Mouse (Mus musculus): ENCODE results near the gene Zfp69. TPM values are rescaled to one million over a fixed set of nuclear protein-coding genes. Genes with fewer than 3 reads are reported as not detected.

Gene Zfp69
- polyA plus RNA-seq (2014; fragmentation: Nextera tagmentation; extraction: Ambion mirVana), result 6.4 and 6.5 TPM in 2 replicates

- DNase-seq (ENCODE audit: low spot score), result peak; percentile 93
- Histone ChIP-seq H3K4me1 (replicated peaks; ENCODE audit: control insufficient read depth, insufficient read depth, low read length) (peaks cover 10% of the 10 kb centered on the region), H3K27ac (ENCODE audit: low read depth) (peak within 1 kb of the TSS; percentile 85), H3K27me3 (replicated peaks; ENCODE audit: control insufficient read depth, insufficient read depth, low read length) (no peaks in the 10 kb centered on the region), H3K36me3 (ENCODE audit: control insufficient read depth, insufficient read depth, low read length) (peaks cover 9% of the 10 kb centered on the region; the same call in 1 of the 2 replicates), H3K4me2 (ENCODE audit: low read length) (peak within 1 kb of the TSS; percentile 91), H3K9me3 (ENCODE audit: control insufficient read depth, low read length) (no peaks in the 10 kb centered on the region), H3K9ac (ENCODE audit: low read length) (peak within 1 kb of the TSS; percentile 68), H3K4me3 (ENCODE audit: low read depth, low read length) (peak within 1 kb of the TSS; percentile 73)
- peak; percentile 96 for ATAC-seq (replicated peaks; ENCODE audit: low FRiP score, low TSS enrichment, low read depth)
- WGBS, result under 1% methylated on average over 59 of the region's 60 CpGs
Measured at GRCm38 (mm10) chr4:120951428-120951973, at the start of gene Zfp69. Gene Zfp69, minus strand, starts transcription at chr4:120951699.

GRCm38 (mm10) chr4:121001042-121001441 is 49.5 kb upstream of the Zfp69 start:
- H3K4me3 ChIP-seq (ENCODE audit: low read depth, low read length), result no peak overlapping the region
- no peak overlapping the region for H3K27ac ChIP-seq (ENCODE audit: low read depth)
- 78% methylated on average over 2 of the region's 2 CpGs for WGBS
- H3K4me2 ChIP-seq (ENCODE audit: low read length), result no peak overlapping the region
- no peak overlapping the region for H3K9ac ChIP-seq (ENCODE audit: low read length)
- H3K36me3 ChIP-seq (ENCODE audit: control insufficient read depth, insufficient read depth, low read length), result no peaks in the 10 kb centered on the region
- no peaks in the 10 kb centered on the region for H3K9me3 ChIP-seq (ENCODE audit: control insufficient read depth, low read length)
- H3K4me1 ChIP-seq (replicated peaks; ENCODE audit: control insufficient read depth, insufficient read depth, low read length), result peaks cover 33% of the 10 kb centered on the region
- no peaks in the 10 kb centered on the region for H3K27me3 ChIP-seq (replicated peaks; ENCODE audit: control insufficient read depth, insufficient read depth, low read length)
- DNase-seq (ENCODE audit: low spot score) (no peak), ATAC-seq (replicated peaks; ENCODE audit: low FRiP score, low TSS enrichment, low read depth) (no peak)

- H3K4me1 ChIP-seq (replicated peaks; ENCODE audit: control insufficient read depth, insufficient read depth, low read length), result no peaks in the 10 kb centered on the region
- no peaks in the 10 kb centered on the region for H3K36me3 ChIP-seq (ENCODE audit: control insufficient read depth, insufficient read depth, low read length)
- H3K27ac ChIP-seq (ENCODE audit: low read depth), result no peak overlapping the region
- no peaks in the 10 kb centered on the region for H3K27me3 ChIP-seq (replicated peaks; ENCODE audit: control insufficient read depth, insufficient read depth, low read length)
- no peaks in the 10 kb centered on the region for H3K9me3 ChIP-seq (ENCODE audit: control insufficient read depth, low read length)
- ATAC-seq (replicated peaks; ENCODE audit: low FRiP score, low TSS enrichment, low read depth) (no peak), DNase-seq (ENCODE audit: low spot score) (no peak)
- H3K4me2 ChIP-seq (ENCODE audit: low read length), result no peak overlapping the region
- no peak overlapping the region for H3K9ac ChIP-seq (ENCODE audit: low read length)
- H3K4me3 ChIP-seq (ENCODE audit: low read depth, low read length), result no peak overlapping the region
- WGBS, result 80% methylated on average over 1 of the region's 1 CpGs
Measured at GRCm38 (mm10) chr4:120995911-120996310, 44.4 kb upstream of the Zfp69 start.

GRCm38 (mm10) chr4:120993025-120993424 is 41.5 kb upstream of the Zfp69 start:
- no peak for ATAC-seq (replicated peaks; ENCODE audit: low FRiP score, low TSS enrichment, low read depth)
- 83% methylated on average over 1 of the region's 1 CpGs for WGBS

GRCm38 (mm10) chr4:120992284-120992683 is 40.8 kb upstream of the Zfp69 start:
- Histone ChIP-seq H3K4me1 (replicated peaks; ENCODE audit: control insufficient read depth, insufficient read depth, low read length) (no peaks in the 10 kb centered on the region), H3K4me2 (ENCODE audit: low read length) (no peak overlapping the region), H3K9ac (ENCODE audit: low read length) (no peak overlapping the region), H3K9me3 (ENCODE audit: control insufficient read depth, low read length) (0 out of 2 replicates have a peak, but pooled peaks cover 2% of the 10 kb centered on the region), H3K4me3 (ENCODE audit: low read depth, low read length) (no peak overlapping the region), H3K36me3 (ENCODE audit: control insufficient read depth, insufficient read depth, low read length) (no peaks in the 10 kb centered on the region), H3K27ac (ENCODE audit: low read depth) (no peak overlapping the region), H3K27me3 (replicated peaks; ENCODE audit: control insufficient read depth, insufficient read depth, low read length) (no peaks in the 10 kb centered on the region)
- DNase-seq (ENCODE audit: low spot score), result no peak
- whole genome bisulfite sequencing, result 75% methylated on average over 2 of the region's 2 CpGs
- no peak for ATAC-seq (replicated peaks; ENCODE audit: low FRiP score, low TSS enrichment, low read depth)

More at GRCm38 (mm10) chr4:120993025-120993424, 41.5 kb upstream of the Zfp69 start:
- Histone ChIP-seq H3K9ac (ENCODE audit: low read length) (no peak overlapping the region), H3K4me3 (ENCODE audit: low read depth, low read length) (no peak overlapping the region), H3K9me3 (ENCODE audit: control insufficient read depth, low read length) (0 out of 2 replicates have a peak, but pooled peaks cover 2% of the 10 kb centered on the region), H3K4me2 (ENCODE audit: low read length) (no peak overlapping the region), H3K36me3 (ENCODE audit: control insufficient read depth, insufficient read depth, low read length) (no peaks in the 10 kb centered on the region), H3K4me1 (replicated peaks; ENCODE audit: control insufficient read depth, insufficient read depth, low read length) (no peaks in the 10 kb centered on the region), H3K27ac (ENCODE audit: low read depth) (no peak overlapping the region), H3K27me3 (replicated peaks; ENCODE audit: control insufficient read depth, insufficient read depth, low read length) (no peaks in the 10 kb centered on the region)
- DNase-seq (ENCODE audit: low spot score), result no peak

- DNase-seq (ENCODE audit: low spot score) (no peak), ATAC-seq (replicated peaks; ENCODE audit: low FRiP score, low TSS enrichment, low read depth) (no peak)
- H3K27me3 ChIP-seq (replicated peaks; ENCODE audit: control insufficient read depth, insufficient read depth, low read length), result no peaks in the 10 kb centered on the region
- WGBS, result 70% methylated on average over 4 of the region's 4 CpGs
- 0 out of 2 replicates have a peak, but pooled peaks cover 11% of the 10 kb centered on the region for H3K36me3 ChIP-seq (ENCODE audit: control insufficient read depth, insufficient read depth, low read length)
- no peak overlapping the region for H3K4me3 ChIP-seq (ENCODE audit: low read depth, low read length)
- H3K9me3 ChIP-seq (ENCODE audit: control insufficient read depth, low read length), result 0 out of 2 replicates have a peak, but pooled peaks cover 2% of the 10 kb centered on the region
- H3K9ac ChIP-seq (ENCODE audit: low read length), result no peak overlapping the region
- no peak overlapping the region for H3K4me2 ChIP-seq (ENCODE audit: low read length)
- no peak overlapping the region for H3K27ac ChIP-seq (ENCODE audit: low read depth)
- no peaks in the 10 kb centered on the region for H3K4me1 ChIP-seq (replicated peaks; ENCODE audit: control insufficient read depth, insufficient read depth, low read length)
Measured at GRCm38 (mm10) chr4:120987319-120987718, 35.8 kb upstream of the Zfp69 start.

GRCm38 (mm10) chr4:120986446-120986845 is 34.9 kb upstream of the Zfp69 start:
- ATAC-seq (replicated peaks; ENCODE audit: low FRiP score, low TSS enrichment, low read depth) (no peak; the same call in 1 of the 2 replicates), DNase-seq (ENCODE audit: low spot score) (peak; percentile 64)
- 9% methylated on average over 6 of the region's 6 CpGs for WGBS

GRCm38 (mm10) chr4:120978221-120978620 is 26.7 kb upstream of the Zfp69 start:
- Histone ChIP-seq H3K4me1 (replicated peaks; ENCODE audit: control insufficient read depth, insufficient read depth, low read length) (no peaks in the 10 kb centered on the region), H3K9me3 (ENCODE audit: control insufficient read depth, low read length) (no peaks in the 10 kb centered on the region), H3K36me3 (ENCODE audit: control insufficient read depth, insufficient read depth, low read length) (peaks cover 28% of the 10 kb centered on the region), H3K9ac (ENCODE audit: low read length) (no peak overlapping the region), H3K27me3 (replicated peaks; ENCODE audit: control insufficient read depth, insufficient read depth, low read length) (no peaks in the 10 kb centered on the region), H3K27ac (ENCODE audit: low read depth) (no peak overlapping the region), H3K4me3 (ENCODE audit: low read depth, low read length) (no peak overlapping the region), H3K4me2 (ENCODE audit: low read length) (no peak overlapping the region)
- ATAC-seq (replicated peaks; ENCODE audit: low FRiP score, low TSS enrichment, low read depth) (no peak), DNase-seq (ENCODE audit: low spot score) (no peak)
- WGBS, result 88% methylated on average over 3 of the region's 3 CpGs

More at GRCm38 (mm10) chr4:120986446-120986845, 34.9 kb upstream of the Zfp69 start:
- Histone ChIP-seq H3K27me3 (replicated peaks; ENCODE audit: control insufficient read depth, insufficient read depth, low read length) (no peaks in the 10 kb centered on the region), H3K4me1 (replicated peaks; ENCODE audit: control insufficient read depth, insufficient read depth, low read length) (no peaks in the 10 kb centered on the region), H3K9me3 (ENCODE audit: control insufficient read depth, low read length) (0 out of 2 replicates have a peak, but pooled peaks cover 2% of the 10 kb centered on the region), H3K36me3 (ENCODE audit: control insufficient read depth, insufficient read depth, low read length) (0 out of 2 replicates have a peak, but pooled peaks cover 11% of the 10 kb centered on the region), H3K27ac (ENCODE audit: low read depth) (no peak overlapping the region), H3K4me3 (ENCODE audit: low read depth, low read length) (no peak overlapping the region), H3K9ac (ENCODE audit: low read length) (no peak overlapping the region), H3K4me2 (ENCODE audit: low read length) (no peak overlapping the region)

- Histone ChIP-seq H3K4me3 (ENCODE audit: low read depth, low read length) (no peak overlapping the region), H3K9me3 (ENCODE audit: control insufficient read depth, low read length) (no peaks in the 10 kb centered on the region), H3K27ac (ENCODE audit: low read depth) (no peak overlapping the region), H3K36me3 (ENCODE audit: control insufficient read depth, insufficient read depth, low read length) (peaks cover 41% of the 10 kb centered on the region), H3K4me1 (replicated peaks; ENCODE audit: control insufficient read depth, insufficient read depth, low read length) (no peaks in the 10 kb centered on the region), H3K9ac (ENCODE audit: low read length) (no peak overlapping the region), H3K27me3 (replicated peaks; ENCODE audit: control insufficient read depth, insufficient read depth, low read length) (no peaks in the 10 kb centered on the region), H3K4me2 (ENCODE audit: low read length) (no peak overlapping the region)
- WGBS, result 84% methylated on average over 4 of the region's 4 CpGs
- ATAC-seq (replicated peaks; ENCODE audit: low FRiP score, low TSS enrichment, low read depth) (no peak), DNase-seq (ENCODE audit: low spot score) (no peak)
Measured at GRCm38 (mm10) chr4:120975428-120975734, 23.9 kb upstream of the Zfp69 start.

All from intestine, embryonic 14.5 days (tissue).